Mouse (Mus musculus) lung, postnatal 0 days (tissue): Measurements from ENCODE around the gene Rnf217. TPM values are rescaled to one million over a fixed set of nuclear protein-coding genes. Genes with fewer than 3 reads are reported as not detected.

Source experiments
- ATAC-seq: fragments of 200-750 bp; cut with Nextera tagmentation; 2 replicates; pipeline ENCODE4 v1.8.0; 2017; ENCODE audit warnings: moderate library complexity
- DNase-seq: peaks from one replicate; pipeline ENCODE4 v3.0.0-alpha.2; 2016; ENCODE audit warnings: low spot score
- H3K27ac ChIP-seq: fragments of 300-500 bp; sonication (generic); 2 replicates; pipeline ENCODE4 v1.5.1; 2014; ENCODE audit warnings: antibody characterized with exemption, mild to moderate bottlenecking, low read length, mixed read lengths
- H3K27me3 ChIP-seq: fragments of 300-500 bp; sonication (generic); replicated peaks from 2 replicates; pipeline ENCODE4 v1.6.1; 2014; ENCODE audit warnings: low read length, mixed read lengths; ENCODE audit not compliant: insufficient read depth
- H3K36me3 ChIP-seq: fragments of 300-500 bp; sonication (generic); 2 replicates; pipeline ENCODE4 v1.6.1; 2014; ENCODE audit warnings: low read length, mixed read lengths; ENCODE audit not compliant: insufficient read depth
- H3K4me1 ChIP-seq: fragments of 300-500 bp; sonication (generic); 2 replicates; pipeline ENCODE4 v1.6.1; 2014; ENCODE audit warnings: antibody characterized with exemption, low read depth, low read length, mixed read lengths; ENCODE audit not compliant: insufficient read depth
- H3K4me2 ChIP-seq: fragments of 300-500 bp; sonication (generic); replicated peaks from 2 replicates; pipeline ENCODE4 v1.6.1; 2014; ENCODE audit warnings: low read depth, mild to moderate bottlenecking, low read length, moderate library complexity, mixed read lengths
- H3K4me3 ChIP-seq: fragments of 300-500 bp; sonication (generic); 2 replicates; pipeline ENCODE4 v1.5.1; 2014; ENCODE audit warnings: low read depth, low read length
- H3K9ac ChIP-seq: fragments of 300-500 bp; sonication (generic); replicated peaks from 2 replicates; pipeline ENCODE4 v1.6.1; 2014; ENCODE audit warnings: low read depth, mild to moderate bottlenecking
- H3K9me3 ChIP-seq: fragments of 300-500 bp; sonication (generic); 2 replicates; pipeline ENCODE4 v1.6.1; 2016; ENCODE audit warnings: low read length, mixed read lengths
- CTCF ChIP-seq: IDR thresholded peaks from 2 replicates; pipeline ENCODE4 v1.5.1; 2016; ENCODE audit warnings: antibody characterized with exemption, mild to moderate bottlenecking
- EP300 ChIP-seq: IDR thresholded peaks from 2 replicates; pipeline ENCODE4 v1.6.1; 2016; ENCODE audit warnings: antibody characterized with exemption, mild to moderate bottlenecking, control low read depth
- WGBS: fragments of 180-500 bp; shearing (Covaris S2); extraction: QIAGEN DNeasy Blood & Tissue Kit; methylation state at CpG from one replicate; pipeline ENCODE4 v1.1.7; 2014; 5-methylcytosine and 5-hydroxymethylcytosine counted together
- polyA plus RNA-seq: library from polyadenylated mRNA; unstranded; fragments of >200 nt; fragmentation: Nextera tagmentation; extraction: Ambion mirVana; gene quantifications from 2 replicates; pipeline ENCODE4 v1.2.1, GENCODE M21; 2015

Rnf217 gene
- polyA plus RNA-seq, 1 experiment from 2014 or later = 1.6 TPM

DNA sequence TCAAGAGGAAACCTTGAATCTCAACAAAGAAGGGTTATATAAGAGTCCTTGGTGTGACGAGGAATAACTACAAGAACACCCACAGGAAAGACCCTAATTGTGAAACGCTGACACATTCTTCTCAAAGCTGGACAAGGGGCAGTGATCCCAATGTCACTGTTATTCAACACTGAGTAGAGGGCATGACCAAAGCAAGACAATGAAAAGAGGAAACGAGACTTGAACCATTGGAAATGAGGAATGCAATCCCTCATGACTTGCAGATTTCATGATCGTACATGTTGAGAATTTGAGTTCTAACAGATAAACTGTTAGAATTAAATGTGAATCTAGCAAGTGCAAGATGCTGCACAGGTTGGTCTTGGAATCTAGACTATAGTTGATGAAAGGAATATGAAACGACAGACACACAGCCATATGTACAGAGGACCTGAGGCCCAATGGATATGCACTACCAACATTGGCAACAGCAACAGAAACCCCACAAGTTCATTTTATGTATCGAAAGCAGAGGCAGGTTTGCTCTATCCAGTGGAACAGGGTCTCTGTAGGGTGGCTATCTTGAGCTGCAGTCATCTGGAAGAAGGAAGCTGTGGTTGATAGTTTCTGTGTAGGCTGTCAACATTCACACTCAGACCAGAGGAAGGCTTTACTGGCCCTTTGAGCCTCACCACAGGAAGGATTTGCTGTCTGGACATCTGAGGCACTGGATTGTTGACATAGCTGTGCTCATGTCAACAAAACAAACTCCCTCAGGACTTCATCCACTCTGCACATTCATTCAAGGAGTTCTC is 64.6 kb downstream of the Rnf217 start:
- Histone ChIP-seq H3K36me3 (no peaks in the 10 kb centered on the region), H3K27me3 (no peaks in the 10 kb centered on the region), H3K9me3 (no peaks in the 10 kb centered on the region), H3K4me2 (no peak overlapping the region), H3K4me1 (no peaks in the 10 kb centered on the region), H3K4me3 (no peak overlapping the region), H3K9ac (no peak overlapping the region), H3K27ac (no peak overlapping the region)
- WGBS = 86% methylated on average over 6 of the region's 6 CpGs
- DNase-seq = no peak
- ATAC-seq = no peak
- TF ChIP-seq CTCF (no peak), EP300 (no peak)

DNA sequence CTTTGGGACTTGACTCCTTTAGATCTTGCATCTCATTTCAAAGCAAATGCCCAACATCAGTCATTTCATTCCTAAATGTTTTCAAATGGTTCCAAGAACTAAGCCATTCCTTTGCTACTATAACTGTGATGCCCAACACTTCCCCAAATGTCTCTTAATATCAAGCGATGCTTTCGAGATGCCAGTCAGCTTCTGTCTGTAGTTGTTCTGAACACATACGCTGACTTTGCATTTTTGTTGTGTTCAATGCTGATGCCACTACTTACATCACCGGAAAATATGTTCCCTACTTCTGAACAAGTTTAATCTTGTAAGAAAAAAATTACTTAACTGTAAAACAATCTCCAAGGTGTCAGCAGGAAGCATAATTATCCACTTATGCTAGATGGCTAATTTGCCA is 68.5 kb downstream of the Rnf217 start:
- Histone ChIP-seq H3K36me3 (no peaks in the 10 kb centered on the region), H3K9ac (no peak overlapping the region), H3K4me3 (no peak overlapping the region), H3K27me3 (no peaks in the 10 kb centered on the region), H3K27ac (no peak overlapping the region), H3K4me1 (no peaks in the 10 kb centered on the region; the same call in 1 of the 2 replicates), H3K9me3 (no peaks in the 10 kb centered on the region), H3K4me2 (no peak overlapping the region)
- DNase-seq (no peak), ATAC-seq (no peak)
- TF ChIP-seq EP300 = no peak
- TF ChIP-seq CTCF = no peak
- WGBS = 94% methylated on average over 4 of the region's 4 CpGs

DNA sequence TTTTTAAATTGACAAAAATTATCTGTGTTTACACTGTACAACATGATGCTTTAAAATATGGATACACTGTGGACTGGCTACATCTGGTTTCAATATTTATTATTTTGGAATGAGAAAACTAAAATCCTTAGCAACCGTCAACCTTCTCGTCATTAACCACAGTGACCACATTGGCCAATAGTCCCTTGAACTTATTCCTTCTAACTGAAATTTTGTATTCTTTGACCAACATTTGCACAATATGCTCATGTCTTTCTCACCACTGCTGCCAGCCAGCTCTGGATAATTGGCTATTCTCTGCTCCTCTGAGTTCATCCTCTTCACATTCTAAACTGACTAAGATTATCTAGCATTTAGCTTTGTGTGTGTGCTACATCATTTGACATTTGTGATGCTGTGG is 69.6 kb downstream of the Rnf217 start:
- Histone ChIP-seq H3K27me3 (no peaks in the 10 kb centered on the region), H3K4me1 (no peaks in the 10 kb centered on the region; the same call in 1 of the 2 replicates), H3K4me2 (no peak overlapping the region), H3K4me3 (no peak overlapping the region), H3K9me3 (no peaks in the 10 kb centered on the region), H3K9ac (no peak overlapping the region), H3K27ac (no peak overlapping the region), H3K36me3 (no peaks in the 10 kb centered on the region)
- DNase-seq (no peak), ATAC-seq (no peak)
- no peak for TF ChIP-seq CTCF
- no peak for TF ChIP-seq EP300
- 71% methylated on average over 2 of the region's 2 CpGs for WGBS

DNA sequence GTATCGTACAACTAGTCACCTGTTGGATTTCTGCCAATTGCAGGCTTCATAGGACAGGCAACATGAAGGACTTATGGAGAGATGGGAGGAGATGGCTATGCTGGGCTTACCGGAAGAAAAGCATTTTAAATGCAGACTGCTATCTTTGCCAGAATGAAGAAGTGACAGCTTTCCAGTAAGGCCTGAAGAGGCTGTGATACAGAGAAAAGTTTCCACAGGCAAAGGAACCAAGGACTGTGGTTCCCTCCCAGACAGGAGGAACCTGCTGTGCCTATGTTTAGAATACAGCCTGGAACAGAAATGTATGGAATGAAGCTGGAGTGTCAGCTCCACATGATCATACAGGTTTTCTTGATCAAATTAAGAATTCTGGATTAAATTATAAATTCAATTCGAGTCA is 70.3 kb downstream of the Rnf217 start:
- H3K27ac ChIP-seq = no peak overlapping the region
- H3K4me1 ChIP-seq = no peaks in the 10 kb centered on the region; the same call in 1 of the 2 replicates
- H3K9me3 ChIP-seq = no peaks in the 10 kb centered on the region
- no peak overlapping the region for H3K9ac ChIP-seq
- H3K4me3 ChIP-seq = no peak overlapping the region
- no peak for ATAC-seq
- no peaks in the 10 kb centered on the region for H3K27me3 ChIP-seq
- TF ChIP-seq CTCF (no peak), EP300 (no peak)
- H3K4me2 ChIP-seq = no peak overlapping the region
- no peaks in the 10 kb centered on the region for H3K36me3 ChIP-seq
- WGBS = 66% methylated on average over 3 of the region's 3 CpGs
- DNase-seq = no peak

DNA sequence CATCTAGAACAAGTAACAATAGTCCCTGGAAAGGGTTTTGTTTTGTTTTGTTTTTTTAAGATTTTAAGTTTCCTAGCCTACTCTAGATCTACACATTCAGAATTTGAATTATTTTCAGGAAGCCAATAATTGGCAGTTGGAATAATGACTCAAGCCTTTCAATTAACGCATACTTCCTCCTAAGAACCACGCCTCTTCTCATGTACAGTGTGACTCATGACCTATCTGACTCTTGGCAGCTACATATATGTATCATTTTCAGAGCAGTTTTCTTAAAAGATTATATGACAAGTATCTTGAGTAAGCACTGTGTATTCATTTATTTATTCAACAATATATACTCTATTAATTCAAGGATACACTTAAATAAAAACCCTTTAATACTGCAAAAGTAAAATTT is 70.7 kb downstream of the Rnf217 start:
- H3K9ac ChIP-seq = no peak overlapping the region
- 64% methylated on average over 2 of the region's 2 CpGs for WGBS
- ATAC-seq (no peak), DNase-seq (peak; percentile 41)
- TF ChIP-seq EP300 (no peak), CTCF (no peak)
- H3K27ac ChIP-seq = no peak overlapping the region
- no peaks in the 10 kb centered on the region; the same call in 1 of the 2 replicates for H3K4me1 ChIP-seq
- no peaks in the 10 kb centered on the region for H3K9me3 ChIP-seq
- H3K36me3 ChIP-seq = no peaks in the 10 kb centered on the region
- H3K4me2 ChIP-seq = no peak overlapping the region
- no peak overlapping the region for H3K4me3 ChIP-seq
- H3K27me3 ChIP-seq = no peaks in the 10 kb centered on the region

DNA sequence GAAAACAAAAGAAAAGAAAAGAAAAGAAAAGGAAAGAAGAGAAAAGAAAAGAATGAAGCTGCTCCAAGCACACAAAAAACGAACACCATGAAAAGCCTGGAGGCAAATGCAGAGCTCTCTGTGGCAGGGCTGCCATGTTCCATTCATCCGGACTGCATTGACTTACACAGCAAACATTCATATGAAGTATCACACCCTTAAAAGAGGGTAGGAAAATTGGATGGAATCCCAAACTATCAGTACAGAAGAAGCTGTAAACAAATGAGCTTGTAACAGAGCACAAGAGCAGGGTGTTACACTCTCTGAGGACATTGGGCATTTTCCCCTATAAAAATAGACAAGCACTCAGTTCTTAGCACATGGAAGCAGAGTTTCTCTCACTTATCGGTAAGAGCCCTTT is 71.8 kb downstream of the Rnf217 start:
- H3K9me3 ChIP-seq = no peaks in the 10 kb centered on the region
- H3K27me3 ChIP-seq = no peaks in the 10 kb centered on the region
- H3K4me2 ChIP-seq = no peak overlapping the region
- H3K27ac ChIP-seq = no peak overlapping the region
- peak; percentile 52 for DNase-seq
- no peak for TF ChIP-seq EP300
- no peak for TF ChIP-seq CTCF
- H3K4me1 ChIP-seq = no peaks in the 10 kb centered on the region; the same call in 1 of the 2 replicates
- no peak overlapping the region for H3K9ac ChIP-seq
- peak; percentile 46 for ATAC-seq
- 50% methylated on average over 3 of the region's 3 CpGs for WGBS
- no peak overlapping the region for H3K4me3 ChIP-seq
- H3K36me3 ChIP-seq = no peaks in the 10 kb centered on the region
